Mouse (Mus musculus) T-helper 2 cell (primary cell): ENCODE results near the gene Elf1.

ENCODE experiments used
- in situ Hi-C: fragments of 300-600 bp; cut with MboI, MseI; formaldehyde crosslinking; loops from one replicate; pipeline ENCODE4 v1.15.1; 2025; ENCODE audit warnings: high pct_unique_total_duplicates

Elf1 gene

GRCm38 (mm10) chr14:79488531-79488930 lies 7.5 kb downstream of the Elf1 start:
- in situ Hi-C loops, result no loop called here

- in situ Hi-C loops, result no loop called here
Observed at GRCm38 (mm10) chr14:79489150-79489549, 8.2 kb downstream of the Elf1 start.

GRCm38 (mm10) chr14:79490246-79490645 lies 9.3 kb downstream of the Elf1 start:
- in situ Hi-C loops, result no loop called here

GRCm38 (mm10) chr14:79494349-79494748 lies 13.4 kb downstream of the Elf1 start:
- in situ Hi-C loops, result no loop called here

GRCm38 (mm10) chr14:79499326-79499725 lies 18.3 kb downstream of the Elf1 start:
- in situ Hi-C loops, result no loop called here

GRCm38 (mm10) chr14:79500756-79501155 lies 19.8 kb downstream of the Elf1 start:
- in situ Hi-C loops, result no loop called here

- in situ Hi-C loops, result no loop called here
Observed at GRCm38 (mm10) chr14:79503371-79504075, 22.5 kb downstream of the Elf1 start.

- in situ Hi-C loops, result no loop called here
Observed at GRCm38 (mm10) chr14:79504246-79505006, 23.4 kb downstream of the Elf1 start.

- in situ Hi-C loops, result no loop called here
Observed at GRCm38 (mm10) chr14:79506207-79506606, 25.2 kb downstream of the Elf1 start.

GRCm38 (mm10) chr14:79507846-79508245 lies 26.9 kb downstream of the Elf1 start:
- in situ Hi-C loops, result no loop called here

- in situ Hi-C loops, result no loop called here
Observed at GRCm38 (mm10) chr14:79508662-79509305, 27.8 kb downstream of the Elf1 start.

- in situ Hi-C loops, result no loop called here
Observed at GRCm38 (mm10) chr14:79511521-79511920, 30.5 kb downstream of the Elf1 start.

GRCm38 (mm10) chr14:79513951-79514350 lies 33.0 kb downstream of the Elf1 start:
- in situ Hi-C loops, result no loop called here

GRCm38 (mm10) chr14:79515100-79515499 lies 34.1 kb downstream of the Elf1 start:
- in situ Hi-C loops, result no loop called here

- in situ Hi-C loops, result no loop called here
Observed at GRCm38 (mm10) chr14:79515511-79516242, 34.7 kb downstream of the Elf1 start.

GRCm38 (mm10) chr14:79516243-79516610 lies 35.2 kb downstream of the Elf1 start:
- in situ Hi-C loops, result no loop called here

- in situ Hi-C loops, result no loop called here
Observed at GRCm38 (mm10) chr14:79516751-79517150, 35.8 kb downstream of the Elf1 start.

- in situ Hi-C loops, result no loop called here
Observed at GRCm38 (mm10) chr14:79517185-79517740, 36.3 kb downstream of the Elf1 start.

GRCm38 (mm10) chr14:79518123-79518522 lies 37.1 kb downstream of the Elf1 start:
- in situ Hi-C loops, result no loop called here

GRCm38 (mm10) chr14:79518761-79519662 lies 38.0 kb downstream of the Elf1 start:
- in situ Hi-C loops, result no loop called here

GRCm38 (mm10) chr14:79519663-79519975 lies 38.6 kb downstream of the Elf1 start:
- in situ Hi-C loops, result no loop called here
